ENCODE assay signal across 9 mouse cellular contexts in the genomic region with DNA sequence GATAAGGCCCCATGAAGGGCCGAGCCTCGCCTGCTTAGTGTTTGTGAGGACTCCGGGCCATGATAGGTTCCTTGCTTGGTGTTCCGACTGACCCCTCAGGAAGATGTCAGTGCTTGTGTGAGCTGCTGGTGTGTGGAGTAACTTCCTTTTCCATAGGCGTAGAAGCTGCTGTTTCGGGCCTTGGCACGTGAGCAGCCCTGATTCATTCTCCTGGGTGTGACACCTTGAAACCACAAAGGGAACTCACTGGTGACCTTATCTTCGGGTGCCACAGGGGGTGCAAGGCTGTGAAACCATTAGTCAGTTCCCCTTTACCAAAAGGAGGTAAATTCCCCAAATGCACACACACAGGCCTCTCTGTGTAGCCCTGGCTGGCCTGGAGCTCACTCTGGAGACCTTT. TPM values are rescaled to one million over a fixed set of nuclear protein-coding genes. Genes with fewer than 3 reads are reported as not detected.
A peak's percentile ranks its signal among the peaks of the same experiment; 100 is the strongest.
DNase-seq lines count a peak whose midpoint lies in the region; ATAC-seq and TF ChIP-seq lines count a peak whose summit lies in the region.
"Had no signal": no experiment of that assay in that cellular context is flagged by ENCODE, and none has a peak within 500 bp of the region (broad histone marks: within the 10 kb centered on the region; RNA-seq: fewer than 3 reads in every experiment).

No protein-coding gene starts in this region.

- H3K4me3 ChIP-seq in CH12.LX (replicated peaks in 1 of 3; ENCODE audit: low read depth in 2 of 3, low read length in 2 of 3, poor library complexity in 1 of 3) (no peak overlapping the region), macrophage (ENCODE audit: inconsistent target) (no peak overlapping the region)

- no peak for TF ChIP-seq POLR2A in CH12.LX (IDR thresholded peaks at IDR 0.05; ENCODE audit: low read depth, low read length)

- peaks cover 17 to 32% of the 10 kb centered on the region in 2 experiments for H3K4me1 ChIP-seq in CH12.LX (ENCODE audit: control insufficient read depth in 1 of 2, insufficient read depth in 2 of 2)

- WGBS in macrophage (ENCODE audit: missing documents): 13% methylated on average over 8 of the region's 8 CpGs

- peaks cover 33 to 50% of the 10 kb centered on the region in 2 experiments for H3K36me3 ChIP-seq in CH12.LX (replicated peaks in 1 of 2; ENCODE audit: control insufficient read depth in 1 of 2, insufficient read depth in 1 of 2, low read length in 1 of 2)
- no peaks in the 10 kb centered on the region for H3K36me3 ChIP-seq in macrophage (ENCODE audit: inconsistent target)

- peak; percentile 93 for ATAC-seq in granulocyte monocyte progenitor cell, adult 5-6 weeks (replicated peaks; ENCODE audit: poor library complexity, severe bottlenecking)

- H3K27ac ChIP-seq in CH12.LX (ENCODE audit: insufficient read depth, low read depth) (no peak overlapping the region; the same call in 1 of the 2 replicates), macrophage (peak overlapping the region; percentile 95)

- H3K4me2 ChIP-seq in CH12.LX (ENCODE audit: insufficient read depth, low read depth, poor library complexity, severe bottlenecking): no peak overlapping the region

- peak; percentile 78 for TF ChIP-seq EP300 in CH12.LX (IDR thresholded peaks at IDR 0.05; ENCODE audit: low read length)

- H3K27me3 ChIP-seq in CH12.LX (replicated peaks): no peaks in the 10 kb centered on the region

- no peak for TF ChIP-seq CTCF in CH12.LX (conservative IDR thresholded peaks at IDR 0.05 in 1 of 2, IDR thresholded peaks at IDR 0.05 in 1 of 2; ENCODE audit: low read depth in 2 of 2, low read length in 2 of 2)

- H3K9ac ChIP-seq in CH12.LX (ENCODE audit: insufficient read depth, low read depth): no peak overlapping the region

- no peak for TF ChIP-seq RAD21 in CH12.LX (IDR thresholded peaks at IDR 0.05; ENCODE audit: low read depth, low read length)

- in situ Hi-C loops in CH12.LX (cut with MboI; ENCODE audit: low pct_ligation_motif_present, low pct_unique_long_range_greater_than_20kb, low sequenced_read_pairs): no loop called here

- no peaks in the 10 kb centered on the region for H3K9me3 ChIP-seq in CH12.LX (replicated peaks; ENCODE audit: low read length)

- peak; percentile 81 for DNase-seq in A20 (ENCODE audit: low read depth, low spot score)
- peak; percentile 81 for DNase-seq in CH12.LX (ENCODE audit: extremely low read depth)
- no peak for DNase-seq in kidney, adult 9 months
- no peak for DNase-seq in embryo, embryonic 11 days
- no peak for DNase-seq in layer of hippocampus, adult 8-10 months (ENCODE audit: low spot score in 2 of 2)
- DNase-seq: kidney, postnatal 25 days; thymus, postnatal 14 days had no signal

- dilution Hi-C loops in CH12.LX (cut with MboI; ENCODE audit: extremely low pct_ligation_motif_present, extremely low pct_unique_long_range_greater_than_20kb, low sequenced_read_pairs): no loop called here

- H3K79me2 ChIP-seq in CH12.LX (replicated peaks; ENCODE audit: control insufficient read depth, extremely low read depth, insufficient read depth, poor library complexity, severe bottlenecking) (no peaks in the 10 kb centered on the region), macrophage (ENCODE audit: inconsistent target) (peaks cover 11% of the 10 kb centered on the region)

TF ChIP-seq in CH12.LX, 34 proteins besides CTCF, POLR2A, EP300 and RAD21:
- TF ChIP-seq MYC (IDR thresholded peaks at IDR 0.05; ENCODE audit: low read depth, low read length) (peak; percentile 36; the same call in 1 of the 2 replicates), ELF1 (IDR thresholded peaks at IDR 0.05; ENCODE audit: low read depth, low read length) (peak; percentile 27; the same call in 1 of the 2 replicates), JUN (IDR thresholded peaks at IDR 0.05; ENCODE audit: insufficient read depth, low read depth, low read length) (0 out of 2 replicates have a peak, but pooled peaks have one; percentile 3), JUND (conservative IDR thresholded peaks at IDR 0.05; ENCODE audit: low read depth, low read length) (no peak), TBP (conservative IDR thresholded peaks at IDR 0.05; ENCODE audit: low read depth, low read length) (no peak), USF1 (IDR thresholded peaks at IDR 0.05; ENCODE audit: low read depth, low read length) (peak; percentile 23; the same call in 1 of the 2 replicates), IRF4 (IDR thresholded peaks at IDR 0.05; ENCODE audit: low read depth, low read length) (peak; percentile 86), ETS1 (conservative IDR thresholded peaks at IDR 0.05; ENCODE audit: low read depth, low read length) (peak; percentile 89), MEF2A (IDR thresholded peaks at IDR 0.05; ENCODE audit: borderline replicate concordance, low read depth, low read length) (peak; percentile 70; the same call in 1 of the 2 replicates), TCF12 (IDR thresholded peaks at IDR 0.05; ENCODE audit: low read depth, low read length) (0 out of 2 replicates have a peak, but pooled peaks have one; percentile 39), PAX5 (IDR thresholded peaks at IDR 0.05; ENCODE audit: low read length) (no peak), RCOR1 (conservative IDR thresholded peaks at IDR 0.05; ENCODE audit: low read depth, low read length) (peak; percentile 31; the same call in 1 of the 2 replicates), POLR2AphosphoS2 (IDR thresholded peaks at IDR 0.05; ENCODE audit: low read depth, low read length) (no peak), NELFE (IDR thresholded peaks at IDR 0.05; ENCODE audit: low read depth, low read length) (no peak), BHLHE40 (IDR thresholded peaks at IDR 0.05; ENCODE audit: low read depth, low read length) (peak; percentile 100)

RNA-seq across cellular contexts. Expression of a gene that starts 43.0 kb away (rescaled TPM):
- total RNA-seq in CH12.LX (2012; rRNA removed) (16.0 and 19.8 TPM in 2 replicates), CH12.LX (2014; rRNA removed) (3.4 and 4.0 TPM in 2 replicates)
- polyA plus RNA-seq in CH12.LX (2012; ENCODE audit: insufficient read length, low read depth) (19.3 and 21.4 TPM in 2 replicates), macrophage (2018) (13.3 to 105 TPM (median 18.9 TPM) in 3 replicates)
- 2.6 TPM in 1 of 2 replicates, not detected in the other for total RNA-seq in granulocyte monocyte progenitor cell, adult 5-6 weeks (2014; fragmentation: Nextera tagmentation)
- 10.9 and 11.0 TPM in 2 replicates for total RNA-seq in granulocyte monocyte progenitor cell, adult 5-6 weeks (2017)
- 100 to 1,000 TPM in 2 of 26 experiments, 10 to 100 TPM in 21, 1 to 10 TPM in 3; 6.6 to 157 (median 26.2) TPM for total RNA-seq in macrophage (2018; cell fraction: chromatin; rRNA removed)
- total RNA-seq in macrophage (2018; cell fraction: cytosol; rRNA removed): 100 to 1,000 TPM in 1 of 26 experiments, 10 to 100 TPM in 25; 16.9 to 133 (median 47.2) TPM
- 100 to 1,000 TPM in 4 of 26 experiments, 10 to 100 TPM in 22; 13.1 to 212 (median 57.6) TPM for total RNA-seq in macrophage (2018; cell fraction: nucleus; rRNA removed)
- 100 to 1,000 TPM; 103 to 108 (median 105) TPM for total RNA-seq in layer of hippocampus, adult 8-10 months (2022)

Comparison
In these comparisons a context has a peak if more than half of its experiments do, and no peak if none do; other contexts are left out.
1. DNase-seq: peak in A20 (single experiment) and CH12.LX (single experiment); none in kidney, adult 9 months (single experiment), embryo, embryonic 11 days (single experiment) and layer of hippocampus, adult 8-10 months (0 of 2).
2. RNA of a gene that starts 43.0 kb away (total RNA-seq): 103 to 108 TPM in layer of hippocampus, adult 8-10 months; 3.4 to 19.8 TPM in CH12.LX and 2.6 to 11.0 TPM in granulocyte monocyte progenitor cell, adult 5-6 weeks; every median in the first group is over 4 times any median in the second.